Mouse (Mus musculus): ENCODE data around the gene Syna.

Gene Syna

GRCm38 (mm10) chr5:134560071-134560449 lies at the start of gene Syna:
Gene Syna, minus strand, starts transcription at chr5:134560171.
- no peak for DNase-seq

GRCm38 (mm10) chr5:134607121-134607520 lies 47.1 kb upstream of the Syna start:
- DNase-seq: no peak

GRCm38 (mm10) chr5:134606314-134606713 lies 46.3 kb upstream of the Syna start:
- DNase-seq: no peak

GRCm38 (mm10) chr5:134604376-134604775 lies 44.4 kb upstream of the Syna start:
- no peak for DNase-seq

- no peak for DNase-seq
Observed at GRCm38 (mm10) chr5:134597711-134598110, 37.7 kb upstream of the Syna start.

DNA sequence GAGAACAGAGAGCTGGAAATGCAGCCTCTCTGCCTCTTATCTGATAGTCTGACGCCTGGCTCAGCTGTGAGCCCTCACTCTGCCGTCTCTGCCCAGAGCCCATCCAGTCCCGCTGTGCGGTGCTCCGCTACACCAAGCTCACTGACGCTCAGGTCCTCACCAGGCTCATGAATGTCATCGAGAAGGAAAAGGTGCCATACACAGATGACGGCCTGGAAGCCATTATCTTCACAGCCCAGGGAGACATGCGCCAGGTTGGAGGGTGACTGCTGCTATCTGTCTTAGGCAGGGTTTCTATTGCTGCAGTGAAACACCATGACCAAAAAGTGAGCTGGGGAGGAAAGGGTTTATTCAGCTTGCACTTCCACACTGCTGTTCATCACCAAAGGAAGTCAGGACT lies 33.1 kb upstream of the Syna start:
- DNase-seq: no peak

DNA sequence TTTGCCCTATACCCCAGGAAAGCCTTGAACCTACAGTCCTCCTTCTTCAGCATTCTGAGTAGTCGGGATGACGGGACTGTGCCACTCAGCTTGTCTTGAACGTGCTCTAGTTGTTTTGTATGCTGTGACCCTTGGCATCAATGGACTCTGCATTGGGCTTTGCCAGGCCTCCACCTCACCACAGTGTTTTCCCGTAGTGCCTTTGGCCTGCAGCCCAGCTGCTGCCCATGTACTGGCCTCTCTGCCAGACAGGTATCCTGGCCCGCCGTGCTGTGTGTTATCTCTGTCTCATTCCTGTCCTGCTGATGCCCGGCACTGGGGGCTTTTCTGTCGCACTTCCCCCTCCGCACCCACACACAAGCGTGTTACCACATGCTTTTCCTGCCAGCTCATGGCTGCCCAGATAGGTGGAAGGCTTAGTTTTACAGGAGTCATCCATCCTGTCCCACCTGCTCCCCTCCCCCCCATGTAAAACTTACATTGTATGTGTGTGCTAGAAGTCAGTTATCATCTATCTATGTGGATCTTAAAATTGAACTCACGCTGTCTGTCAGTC lies 32.1 kb upstream of the Syna start:
- DNase-seq: no peak

DNA sequence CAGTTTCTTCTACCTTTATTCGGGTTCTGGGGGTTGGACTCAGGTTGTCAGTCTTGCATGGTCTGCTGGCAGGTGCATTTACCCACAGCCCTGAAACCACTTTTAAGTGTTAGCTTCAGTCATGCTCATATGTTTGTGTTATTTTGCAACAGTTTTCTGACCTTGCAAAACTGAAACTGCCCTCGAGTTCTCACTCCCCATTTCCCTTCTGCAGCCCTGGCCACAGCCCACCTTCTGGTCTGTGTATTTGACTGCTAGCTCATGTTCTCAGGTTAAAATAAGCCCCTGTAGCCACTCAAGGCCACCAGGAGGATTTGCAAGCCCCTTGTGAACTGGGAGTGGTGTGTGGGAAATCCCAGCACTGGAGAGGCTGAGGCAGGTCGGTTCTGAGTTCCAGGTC lies 29.9 kb upstream of the Syna start:
- DNase-seq: no peak

- no peak for DNase-seq
Observed at GRCm38 (mm10) chr5:134584798-134585197, 24.8 kb upstream of the Syna start.

GRCm38 (mm10) chr5:134583884-134584213 lies 23.9 kb upstream of the Syna start:
- DNase-seq: no peak

GRCm38 (mm10) chr5:134583006-134583883 lies 23.3 kb upstream of the Syna start:
- DNase-seq: peak in 1 of 2 experiments; percentile 19

DNA sequence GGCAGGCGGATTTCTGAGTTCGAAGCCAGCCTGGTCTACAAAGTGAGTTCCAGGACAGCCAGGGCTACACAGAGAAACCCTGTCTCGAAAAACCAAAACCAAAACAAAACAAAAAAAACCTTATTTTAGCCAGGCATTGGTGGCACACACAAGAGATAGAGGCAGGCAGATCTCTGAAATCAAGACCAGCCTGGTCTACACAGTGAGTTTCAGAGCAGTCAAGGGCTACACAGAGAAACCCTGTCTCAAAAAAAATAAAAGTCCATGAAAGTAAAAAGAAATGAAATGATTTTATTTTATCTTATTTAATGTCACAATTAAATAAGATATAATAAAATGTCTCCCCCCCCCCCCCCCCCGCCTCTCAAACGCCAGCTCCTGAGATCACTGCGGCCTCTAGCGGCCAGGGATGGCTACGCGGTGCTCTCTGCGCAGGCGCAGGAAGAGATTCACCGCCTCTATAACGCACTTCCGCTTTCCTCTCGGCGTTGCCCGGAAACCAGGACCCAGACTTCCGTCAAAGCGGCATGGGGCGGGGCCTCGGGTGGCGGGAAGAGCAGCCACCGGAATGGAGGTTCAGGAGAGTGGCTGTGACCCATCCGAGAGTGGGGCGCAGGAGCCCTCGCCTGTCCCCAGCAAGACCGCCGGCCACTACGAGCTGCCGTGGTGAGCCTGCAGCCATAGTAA lies 22.4 kb upstream of the Syna start:
- peak; percentile 97 to 98 for DNase-seq

- no peak for DNase-seq
Observed at GRCm38 (mm10) chr5:134581146-134581545, 21.2 kb upstream of the Syna start, which contains the start of gene Rfc2. Gene Rfc2, plus strand, starts transcription at chr5:134581366.

GRCm38 (mm10) chr5:134579135-134579534 lies 19.2 kb upstream of the Syna start:
- DNase-seq: no peak

DNA sequence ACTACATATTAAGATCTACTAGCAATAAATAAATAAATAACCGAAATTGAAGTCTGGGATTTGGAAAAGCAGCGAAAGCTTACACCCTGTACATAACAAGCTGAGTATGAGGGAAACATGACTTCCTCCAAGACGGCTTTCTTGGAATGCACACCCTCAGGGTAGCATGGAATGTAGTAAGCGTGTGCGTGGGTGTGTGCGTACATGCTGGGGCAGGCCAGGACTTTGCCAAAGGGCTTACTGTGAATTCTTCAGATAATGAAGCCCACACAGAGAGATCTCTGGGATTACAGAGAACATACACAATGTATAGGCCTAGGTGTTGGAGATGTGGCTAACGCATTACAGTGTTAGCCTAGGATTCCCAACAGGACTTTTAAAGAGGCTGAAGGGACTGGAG lies 17.6 kb upstream of the Syna start:
- no peak for DNase-seq

- DNase-seq: no peak
Observed at GRCm38 (mm10) chr5:134576517-134577220, 16.7 kb upstream of the Syna start.

GRCm38 (mm10) chr5:134575833-134576232 lies 15.9 kb upstream of the Syna start:
- DNase-seq: no peak

- peak in 1 of 2 experiments; percentile 28 for DNase-seq
Observed at GRCm38 (mm10) chr5:134572508-134573214, 12.7 kb upstream of the Syna start.

DNA sequence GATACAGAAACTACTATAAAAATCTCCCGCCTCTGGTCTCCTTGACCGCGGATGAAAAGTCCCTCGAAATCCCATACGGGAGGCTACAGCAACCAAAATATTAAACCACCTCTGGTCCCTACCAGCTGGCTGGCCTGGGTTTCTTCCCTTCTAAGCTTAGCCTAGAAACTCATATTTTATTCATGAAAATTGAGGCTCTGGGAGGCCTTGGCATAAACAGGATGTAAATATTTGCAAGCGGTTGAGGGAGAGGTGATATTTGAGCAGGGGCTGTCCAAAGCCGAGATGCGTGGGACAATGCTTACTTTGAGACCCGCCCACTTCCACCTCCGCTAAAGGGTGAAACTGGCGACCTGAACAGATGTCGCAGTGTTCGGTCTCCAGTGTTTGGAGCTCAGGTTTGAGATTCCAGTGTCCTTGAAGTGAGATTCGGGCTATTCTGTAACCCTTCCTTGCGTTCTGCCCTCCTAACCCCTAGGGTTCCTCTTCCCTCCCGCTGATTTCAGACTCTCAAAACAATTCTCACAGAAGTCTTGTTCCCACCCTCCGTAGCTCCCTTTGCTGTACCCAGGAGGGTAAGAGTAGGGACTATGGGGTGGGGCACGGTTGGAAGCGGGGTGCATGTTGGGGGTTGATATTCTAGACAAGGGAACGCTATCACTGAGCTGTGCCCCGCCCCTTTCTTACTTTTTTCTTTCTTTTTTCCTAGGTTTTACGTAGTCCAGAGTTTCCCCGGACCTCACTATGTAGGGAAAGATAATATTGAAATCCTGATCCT lies 11.9 kb upstream of the Syna start:
- peak; percentile 37 to 61 for DNase-seq

- DNase-seq: no peak
Observed at GRCm38 (mm10) chr5:134568964-134569491, 9.1 kb upstream of the Syna start.

DNA sequence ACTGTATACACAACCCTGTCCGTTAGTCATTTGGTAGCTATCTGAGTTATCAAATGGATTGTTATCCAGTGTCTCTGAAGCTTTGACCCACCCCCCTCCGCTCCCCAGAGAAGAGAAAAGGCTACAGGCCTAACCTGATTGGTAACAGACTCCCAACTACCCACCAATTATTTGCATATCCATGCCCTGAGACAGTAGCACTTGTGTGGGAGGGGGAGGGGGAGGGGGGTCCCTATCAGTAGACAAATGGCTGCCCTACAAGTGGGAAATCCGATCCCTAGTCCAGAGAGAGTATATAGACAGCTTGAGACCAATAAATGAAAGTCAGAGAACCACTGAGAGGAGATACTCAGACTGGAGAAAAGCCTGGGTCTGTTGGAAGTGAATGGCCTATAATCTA lies 8.1 kb upstream of the Syna start:
- no peak for DNase-seq

DNA sequence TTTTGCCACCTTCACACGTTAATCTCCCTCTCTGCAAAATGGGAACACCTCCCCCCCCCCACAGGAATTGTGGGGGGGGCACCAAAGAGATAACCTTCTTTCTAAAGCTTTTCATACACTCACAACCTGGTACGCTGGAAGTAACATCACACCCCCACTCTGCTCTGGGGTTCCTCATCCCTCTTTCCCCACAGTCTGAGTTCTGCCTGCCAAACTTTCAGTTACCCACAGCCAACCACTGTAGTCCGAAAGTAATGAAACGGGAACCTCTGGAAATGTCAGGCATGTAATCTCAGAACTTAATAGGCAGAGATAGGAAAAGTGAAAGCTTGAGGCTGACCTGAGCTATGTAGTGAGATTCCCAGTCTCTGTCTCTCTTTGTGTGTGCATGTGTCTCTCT lies 7.5 kb upstream of the Syna start:
- no peak for DNase-seq
